Mouse (Mus musculus): ENCODE measurements around the gene Pard3. TPM values are rescaled to one million over a fixed set of nuclear protein-coding genes. Genes with fewer than 3 reads are reported as not detected.

Gene Pard3
- total RNA-seq, 2 experiments from 2014 or later, result 14.4 to 21.6 TPM

DNA sequence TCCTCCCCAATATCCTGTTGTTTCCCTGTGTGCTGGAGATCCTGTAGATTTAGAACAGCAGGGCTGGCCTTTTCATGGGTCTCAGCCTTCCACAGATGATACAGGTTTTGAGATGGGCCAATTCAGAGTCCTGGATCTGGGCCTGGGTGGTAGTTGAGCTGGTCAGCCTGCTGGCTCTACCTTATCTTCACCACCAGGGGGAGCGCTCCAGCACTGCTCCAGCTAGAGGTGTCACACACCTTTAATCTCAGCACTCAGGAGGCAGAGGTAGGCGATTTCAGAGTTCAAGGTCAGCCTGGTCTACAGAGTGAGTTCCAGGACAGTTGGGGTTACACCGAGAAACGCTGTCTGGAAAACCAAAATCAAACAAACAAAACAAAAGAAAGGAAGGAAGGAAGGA, 525.6 kb downstream of the Pard3 start:
- DNase-seq (ENCODE audit: low spot score in 2 of 2), result peak; percentile 18 to 38
- intact Hi-C loops (cut with DNase I), result loop anchor here (2.0 to 10.0 kb wide), 3 partner anchors 244 to 774 kb away; no protein-coding TSS in a partner anchor

DNA sequence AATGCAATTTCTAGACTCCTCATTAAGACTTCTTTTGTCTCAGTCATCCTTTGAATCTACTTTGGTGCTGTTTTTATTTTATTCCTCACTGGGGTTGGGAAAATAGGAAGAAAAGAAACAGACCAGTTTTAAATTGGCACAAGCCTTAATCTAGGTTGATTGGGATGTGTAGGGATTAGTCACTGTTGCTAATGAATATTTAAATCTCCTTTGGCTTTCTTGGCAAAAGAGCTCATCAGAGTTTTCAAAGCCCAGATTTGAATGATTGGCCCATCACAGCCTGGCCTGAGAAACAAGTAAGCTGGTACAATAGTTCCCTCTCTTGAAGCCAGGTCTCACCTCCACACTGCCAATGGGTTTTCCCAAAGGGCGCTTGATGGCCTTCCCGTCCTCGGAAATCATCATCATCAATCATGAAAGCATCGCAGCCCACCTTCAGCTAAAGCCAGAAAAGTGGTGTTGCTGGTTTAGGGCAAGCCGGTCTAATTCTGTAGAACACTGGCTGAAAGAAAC, 527.0 kb downstream of the Pard3 start:
- DNase-seq (ENCODE audit: low spot score in 2 of 2), result no peak
- intact Hi-C loops (cut with DNase I), result no loop called here

DNA sequence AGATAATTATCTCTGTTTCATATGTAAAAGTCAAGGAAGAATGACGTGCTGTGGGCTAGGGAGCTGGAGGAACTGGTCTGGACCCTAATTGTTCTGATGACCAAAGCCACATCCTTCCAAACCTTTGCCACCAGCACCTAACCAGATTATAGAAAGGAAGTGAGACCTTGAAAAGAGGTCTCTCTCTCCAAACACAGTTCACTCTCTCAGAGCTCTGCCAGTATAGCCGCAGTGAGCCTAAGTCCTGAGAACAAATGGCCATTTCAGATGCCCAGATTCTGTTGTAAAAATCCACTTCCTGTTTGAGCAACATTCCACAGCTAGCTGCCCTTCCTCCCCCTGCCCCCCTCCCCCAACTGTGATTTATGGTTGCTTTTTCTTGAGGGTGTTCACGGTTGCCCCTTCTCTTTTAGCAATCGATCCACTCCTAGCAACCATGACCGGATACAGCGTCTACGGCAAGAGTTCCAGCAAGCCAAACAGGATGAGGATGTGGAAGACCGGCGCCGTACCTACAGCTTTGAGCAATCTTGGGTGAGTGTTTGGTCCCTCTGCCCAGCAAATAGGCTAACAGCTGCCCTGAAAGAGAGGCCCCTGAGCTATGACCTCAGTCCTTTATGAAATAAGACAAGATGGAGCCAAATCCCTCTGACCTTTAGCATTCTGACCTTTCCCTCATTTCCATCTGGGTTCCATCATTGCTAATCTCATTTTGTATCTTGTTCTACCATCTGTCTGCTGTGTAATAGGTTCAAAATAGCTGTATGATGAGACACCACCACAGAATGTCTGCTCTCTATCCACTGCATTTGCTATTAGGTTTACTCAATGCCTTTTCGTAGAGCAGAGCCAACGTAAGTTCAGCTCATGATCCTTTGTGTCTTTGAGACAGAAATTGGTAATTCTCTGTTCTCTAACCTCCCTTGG, 529.2 kb downstream of the Pard3 start:
- intact Hi-C loops (cut with DNase I), result no loop called here
- DNase-seq (ENCODE audit: low spot score in 2 of 2), result no peak

DNA sequence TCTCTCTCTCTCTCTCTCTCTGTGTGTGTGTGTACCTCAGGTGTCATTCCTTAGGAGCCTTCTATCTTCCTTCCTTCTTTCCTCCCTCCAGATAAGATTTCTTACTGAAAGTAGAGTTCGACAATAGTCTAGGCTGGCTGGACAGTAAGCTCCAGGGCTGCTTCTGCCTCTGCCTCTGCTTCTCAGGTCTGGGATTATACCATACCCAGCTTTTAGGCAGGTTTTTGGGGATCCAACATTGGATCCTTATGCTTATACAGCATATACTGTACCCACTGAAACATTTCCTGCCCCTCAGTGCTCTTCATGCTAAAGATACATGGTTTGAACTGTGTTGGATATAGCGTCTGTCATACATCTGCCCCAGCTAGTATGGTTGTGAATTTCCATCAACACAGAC, 536.9 kb downstream of the Pard3 start:
- DNase-seq (ENCODE audit: low spot score in 2 of 2), result no peak
- intact Hi-C loops (cut with DNase I), result no loop called here

DNA sequence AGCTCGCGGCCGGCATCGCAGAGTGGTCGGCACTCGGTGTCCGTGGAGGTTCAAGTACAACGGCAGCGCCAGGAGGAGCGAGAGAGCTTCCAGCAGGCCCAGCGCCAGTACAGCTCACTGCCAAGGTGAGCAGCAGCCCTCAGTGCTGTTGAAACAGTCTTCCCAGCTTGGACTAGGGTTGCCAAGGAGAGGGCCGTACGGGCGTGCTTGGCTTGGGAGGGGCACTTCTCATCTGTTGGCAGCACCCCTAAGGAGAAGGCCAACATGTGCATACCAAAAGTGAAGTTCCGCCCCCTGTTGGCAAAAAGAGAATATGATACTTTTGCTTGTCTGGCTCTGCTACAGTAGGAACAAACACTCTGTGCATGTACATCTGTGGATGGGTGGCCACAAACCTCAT, 539.4 kb downstream of the Pard3 start:
- intact Hi-C loops (cut with DNase I), result no loop called here

DNA sequence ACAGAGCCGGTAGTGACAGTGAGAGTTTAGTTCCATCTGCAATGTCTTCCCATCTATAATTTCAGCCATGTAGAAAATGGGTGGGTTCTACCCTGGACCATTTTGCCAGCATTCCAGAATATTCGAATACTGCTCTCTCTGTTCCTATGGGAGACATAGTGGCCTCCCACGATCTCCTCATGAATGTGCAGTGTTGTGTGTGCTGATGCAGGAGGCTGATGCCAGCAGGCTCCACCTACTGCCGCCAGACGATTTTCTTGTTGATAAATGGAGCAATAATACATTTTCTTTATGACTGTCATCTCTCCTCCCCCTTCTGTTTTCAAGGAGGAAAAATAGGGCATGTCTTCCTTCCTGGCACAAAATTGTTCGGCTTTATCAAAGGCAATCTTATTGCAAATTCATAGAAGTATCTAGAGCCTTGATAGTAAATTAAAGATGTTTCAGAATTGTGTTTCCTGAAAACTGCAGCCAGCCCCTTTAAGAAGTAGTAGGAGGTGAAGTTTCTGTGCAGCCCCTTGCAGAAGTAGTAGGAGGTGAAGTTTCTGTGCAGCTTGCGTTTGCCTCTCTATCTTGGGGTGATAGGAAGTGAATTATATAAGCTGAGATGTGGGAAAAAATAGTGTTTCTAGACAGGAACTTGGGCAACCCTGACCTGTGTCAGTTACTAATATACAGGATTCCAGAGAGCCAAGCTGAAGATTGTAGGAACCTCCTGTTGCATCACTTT, 545.0 kb downstream of the Pard3 start:
- DNase-seq (ENCODE audit: low spot score in 2 of 2), result peak in 1 of 2 experiments; percentile 67

More for the DNA sequence above, 539.4 kb downstream of the Pard3 start:
- DNase-seq (ENCODE audit: low spot score in 2 of 2), result no peak

DNA sequence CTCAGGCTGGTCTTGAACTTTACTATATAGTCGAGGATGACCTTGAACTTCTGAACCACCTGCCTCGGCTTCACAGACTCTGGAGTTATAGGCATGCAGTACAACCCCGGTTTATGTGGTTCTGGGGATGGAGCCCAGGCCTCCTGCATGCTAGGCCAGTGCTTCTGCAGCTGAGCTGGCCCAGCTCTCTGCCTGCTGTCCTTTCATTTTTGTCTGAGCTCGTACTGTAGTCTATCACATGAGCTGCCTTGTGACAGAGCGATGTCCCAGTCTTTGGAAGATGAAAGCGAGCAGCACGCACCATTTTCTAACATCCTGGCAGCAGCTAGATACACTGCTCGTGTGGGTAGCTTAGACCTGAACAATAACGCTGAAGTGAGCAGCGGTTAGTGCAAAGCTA, 545.6 kb downstream of the Pard3 start:
- peak; percentile 19 to 39 for DNase-seq (ENCODE audit: low spot score in 2 of 2)
- intact Hi-C loops (cut with DNase I), result no loop called here

More for the DNA sequence above, 545.0 kb downstream of the Pard3 start:
- intact Hi-C loops (cut with DNase I), result no loop called here

DNA sequence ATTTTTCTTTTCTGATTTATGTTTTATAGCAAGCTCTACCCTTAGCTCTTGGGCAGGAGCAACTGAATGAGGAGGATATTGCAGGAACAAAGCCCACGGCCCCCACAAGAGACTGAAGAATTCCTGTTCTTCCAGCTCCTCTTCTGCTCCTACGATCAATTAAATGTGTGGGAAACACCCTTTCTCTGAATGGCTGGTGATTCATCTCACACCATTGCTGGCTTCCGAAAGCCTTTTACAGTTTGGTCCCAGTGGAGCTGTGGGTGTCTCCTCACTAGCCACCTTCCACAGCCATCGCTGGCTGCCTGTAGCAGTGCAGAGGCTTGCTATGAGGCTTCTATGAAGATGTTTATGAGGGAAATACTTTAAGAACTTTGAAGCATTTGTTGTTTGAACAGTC, 550.5 kb downstream of the Pard3 start:
- intact Hi-C loops (cut with DNase I), result loop anchor here (10.0 kb wide), 1 partner anchor 881 kb away; no protein-coding TSS in a partner anchor
- peak; percentile 20 to 87 for DNase-seq (ENCODE audit: low spot score in 2 of 2)

DNA sequence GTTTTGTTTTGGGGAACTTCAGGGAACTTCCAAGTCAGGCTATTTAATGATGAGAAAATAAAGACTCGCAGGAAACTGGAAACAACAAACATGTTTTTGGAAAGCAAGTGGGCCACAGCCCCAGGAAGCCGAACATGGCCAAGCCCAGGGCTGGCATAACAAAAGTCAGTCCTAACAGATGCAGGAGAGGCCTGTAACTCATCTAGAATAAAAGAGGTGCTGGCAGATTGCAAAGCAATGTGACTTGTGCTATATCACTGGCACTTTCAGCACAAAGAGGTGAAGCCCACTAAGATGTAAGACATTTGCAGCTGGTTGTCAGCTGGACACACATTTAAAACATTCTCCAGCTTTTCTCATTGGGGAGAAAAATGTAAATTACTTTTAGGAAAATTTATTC, 553.0 kb downstream of the Pard3 start:
- intact Hi-C loops (cut with DNase I), result loop anchor here (10.0 kb wide), 1 partner anchor 878 kb away; no protein-coding TSS in a partner anchor

DNA sequence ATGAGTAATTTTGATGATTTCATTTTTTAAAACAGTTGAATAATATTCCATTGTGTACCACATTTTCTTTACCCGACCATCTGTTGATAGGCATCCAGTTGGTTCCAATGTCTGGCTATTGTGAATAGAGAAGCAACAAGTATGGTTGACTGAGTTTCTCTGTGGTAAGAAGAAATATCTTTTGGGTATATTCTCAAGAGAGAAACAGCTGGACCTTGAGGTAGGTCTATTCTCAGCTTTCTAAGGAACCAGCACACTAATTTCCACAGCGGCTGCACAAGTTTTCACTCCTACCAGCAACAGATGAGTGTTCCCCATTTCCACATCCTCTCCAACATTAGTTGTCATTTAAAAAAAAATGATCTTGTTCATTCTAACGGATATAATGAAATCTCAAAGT, 558.4 kb downstream of the Pard3 start:
- intact Hi-C loops (cut with DNase I), result loop anchor here (5.0 kb wide), 1 partner anchor 60 kb away; no protein-coding TSS in a partner anchor
- no peak for DNase-seq (ENCODE audit: low spot score in 2 of 2)

More for the DNA sequence above, 553.0 kb downstream of the Pard3 start:
- no peak for DNase-seq (ENCODE audit: low spot score in 2 of 2)

DNA sequence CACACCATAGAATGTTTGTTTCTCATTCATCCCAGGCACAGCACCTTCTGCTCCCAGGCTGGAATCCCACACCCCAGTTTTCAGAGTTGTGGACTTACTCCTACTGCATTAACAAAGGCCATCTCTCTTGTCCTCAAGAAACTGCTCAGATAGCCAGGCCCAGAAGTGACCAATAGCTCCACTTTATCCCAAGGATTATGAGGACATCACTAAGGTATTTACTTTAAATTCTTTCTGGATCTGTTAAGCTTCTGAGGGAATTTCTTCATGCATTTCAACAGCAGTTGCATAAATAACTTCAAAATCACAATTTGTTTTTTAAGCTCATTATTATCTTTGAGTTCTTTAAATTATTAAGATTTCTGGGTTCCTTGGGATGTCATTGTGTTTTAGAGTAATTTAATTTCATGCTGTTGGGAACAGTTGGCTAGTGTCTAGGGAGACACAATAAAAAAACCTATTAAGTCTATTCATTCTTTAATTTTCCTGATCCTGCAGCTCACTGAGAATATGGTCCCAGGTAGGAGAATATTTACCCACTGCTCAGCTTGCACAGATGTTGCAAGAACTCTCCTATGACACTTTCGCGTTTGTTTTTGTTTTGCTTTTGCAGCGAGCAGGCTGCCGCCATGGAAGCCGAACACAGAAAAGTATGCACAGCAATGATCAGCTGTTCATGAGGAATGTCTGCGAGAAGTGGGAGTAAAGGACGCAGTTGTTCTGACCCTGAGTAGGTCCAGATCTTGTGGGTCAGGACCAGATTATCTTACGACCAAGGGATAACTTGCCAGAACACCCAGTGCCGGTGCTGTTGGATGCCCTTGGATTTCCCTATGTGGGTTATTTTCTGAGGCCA, 574.8 kb downstream of the Pard3 start:
- intact Hi-C loops (cut with DNase I), result no loop called here
- DNase-seq (ENCODE audit: low spot score in 2 of 2), result no peak

DNA sequence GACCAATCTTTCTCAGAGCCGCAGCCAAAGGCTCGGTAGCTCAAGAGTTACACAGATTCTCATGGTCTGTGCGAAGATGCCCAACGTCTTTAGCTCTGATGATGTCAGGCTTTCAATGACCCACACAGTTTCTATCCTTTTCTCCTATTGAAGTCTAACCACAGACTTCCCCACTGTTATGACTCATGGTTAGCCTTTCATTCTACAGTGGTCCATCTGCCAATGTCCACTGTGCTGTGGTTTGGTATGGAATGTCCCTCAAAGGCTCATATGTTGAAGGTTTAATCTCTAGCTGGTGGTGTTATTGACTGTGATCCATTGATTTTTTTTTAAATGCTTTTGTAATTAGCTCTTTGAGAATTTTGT, 575.4 kb downstream of the Pard3 start:
- intact Hi-C loops (cut with DNase I), result no loop called here
- DNase-seq (ENCODE audit: low spot score in 2 of 2), result no peak

DNA sequence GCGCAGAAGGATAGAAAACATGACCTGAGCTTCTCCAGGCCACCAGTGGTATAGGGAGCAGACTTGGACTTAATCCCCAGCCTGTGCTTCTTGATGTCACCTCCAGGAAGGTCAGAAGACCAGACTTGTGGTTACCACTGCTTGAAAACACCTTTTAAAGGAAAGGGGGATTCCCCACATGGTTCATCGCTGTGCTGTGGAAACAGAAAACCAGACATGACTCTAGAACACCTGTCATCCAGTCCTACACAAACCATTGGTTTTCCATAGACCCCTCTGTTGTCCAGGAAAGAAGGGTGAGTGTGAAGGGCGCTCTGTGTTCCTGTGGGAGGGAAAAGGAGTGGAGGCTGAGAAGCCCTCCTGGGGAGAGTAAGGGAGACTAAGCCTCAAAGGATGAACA, 591.9 kb downstream of the Pard3 start:
- intact Hi-C loops (cut with DNase I), result no loop called here
- DNase-seq (ENCODE audit: low spot score in 2 of 2), result no peak

Other genes starting within 250 kb of the Pard3 start
- 100 to 1,000 TPM; 174 to 189 TPM for gene Tomm20, start 118.0 kb upstream of the Pard3 start, total RNA-seq (2021)
- gene Rbm34, start 92.8 kb upstream of the Pard3 start, total RNA-seq (2021), result 10 to 100 TPM; 13.2 to 14.2 TPM